Mouse (Mus musculus): ENCODE measurements at regions not wholly inside any gene's neighbourhood (a gene's known extent, or its start where the extent isn't known, plus 50 kb on each side); places are given as distances from the start of the nearest gene placed in this dataset.

GRCm38 (mm10) chr2:146565693-146566092 is 53.5 kb upstream of the Ralgapa2 start:
- DNase-seq (ENCODE audit: low read depth, low spot score) = no peak

DNA sequence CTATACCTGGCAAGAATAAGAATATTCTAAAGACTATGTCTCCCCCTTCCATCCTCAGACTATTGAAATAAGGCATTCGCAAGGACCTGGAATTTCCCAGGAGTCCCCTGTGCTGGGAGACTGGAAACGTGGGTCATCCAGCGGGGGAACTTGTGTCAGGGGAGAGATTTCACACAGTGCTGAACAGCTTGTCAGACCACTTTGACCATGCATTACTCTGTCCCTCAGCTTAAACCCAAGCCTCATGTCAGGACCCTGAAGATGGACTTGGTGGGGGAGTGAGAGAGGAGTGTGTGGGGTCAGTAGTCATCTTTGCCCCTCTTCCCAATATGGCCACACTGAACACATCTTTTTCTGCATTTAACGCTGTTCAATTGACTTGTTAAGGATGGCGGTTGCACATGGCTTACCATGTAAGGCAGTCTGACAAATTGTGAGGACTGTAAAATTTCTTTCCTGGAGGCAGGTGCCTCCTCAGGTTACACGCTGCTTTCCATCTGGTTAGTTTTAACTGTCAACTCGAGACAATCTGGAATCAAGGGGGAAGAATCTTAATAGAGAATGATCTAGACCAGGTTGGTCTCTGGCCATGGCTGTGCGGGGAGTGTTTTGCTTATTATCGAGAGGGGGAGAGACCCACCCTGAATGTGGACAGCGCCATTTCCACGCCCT is 56.2 kb upstream of the Ralgapa2 start:
- DNase-seq (ENCODE audit: low read depth, low spot score) = peak; percentile 70

DNA sequence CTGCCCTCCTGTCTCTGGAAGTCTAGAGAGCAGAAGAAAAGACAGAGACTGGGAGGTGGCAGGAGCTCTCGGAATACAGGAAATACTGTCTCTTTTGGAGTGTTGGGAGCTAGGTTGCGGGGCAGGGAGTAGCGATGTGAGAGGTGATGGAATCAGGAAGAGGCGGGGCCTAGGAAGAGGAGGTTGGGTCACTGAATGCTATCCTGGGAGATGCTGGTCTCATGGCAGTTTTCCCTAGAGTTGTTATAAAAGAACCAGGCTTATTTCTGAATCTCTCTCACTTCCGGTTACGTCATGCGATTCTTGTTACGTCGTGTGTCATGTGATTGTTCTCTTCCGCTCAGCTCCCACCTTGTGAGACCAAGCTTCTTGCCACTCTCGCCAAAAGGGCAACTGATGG is 58.9 kb upstream of the Ralgapa2 start:
- DNase-seq (ENCODE audit: low read depth, low spot score) = no peak

- no peak for DNase-seq (ENCODE audit: low read depth, low spot score)
These were observed 59.7 kb upstream of the Ralgapa2 start for GRCm38 (mm10) chr2:146571857-146572256.

DNA sequence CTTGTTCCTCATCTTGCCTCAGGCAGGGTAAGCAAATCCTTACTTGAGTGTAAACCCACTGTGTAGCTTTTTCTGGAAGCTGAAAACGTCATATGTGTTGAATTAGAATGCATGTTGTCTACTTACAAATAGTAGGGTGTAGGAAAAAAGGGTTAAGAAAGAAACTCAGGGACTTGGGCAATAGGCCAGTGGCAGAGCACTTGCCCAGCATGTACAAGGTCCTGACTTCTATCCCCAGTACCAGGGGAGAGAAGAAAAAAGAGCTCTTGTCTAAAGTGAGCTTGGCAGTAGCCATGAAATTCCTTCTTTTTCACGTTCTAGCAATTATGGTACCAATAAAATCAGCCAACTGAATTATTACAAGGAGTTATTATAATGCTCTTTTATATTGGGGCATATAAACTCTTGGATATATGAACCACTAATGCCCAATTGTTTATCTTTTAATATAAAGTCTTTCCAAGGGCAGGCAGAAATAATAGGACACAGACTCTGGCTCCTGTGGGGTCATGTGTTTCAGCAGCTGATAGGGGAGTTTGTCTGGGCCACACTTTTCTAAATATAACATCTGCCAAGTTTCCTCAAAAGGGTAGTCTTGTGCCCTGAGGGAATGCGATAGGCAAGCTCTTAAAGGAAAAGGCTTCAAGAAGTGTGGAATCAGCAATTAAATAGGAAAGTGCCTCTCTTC is 63.6 kb upstream of the Ralgapa2 start:
- no peak for DNase-seq (ENCODE audit: low read depth, low spot score)

- DNase-seq (ENCODE audit: low read depth, low spot score) = no peak
These were observed 64.3 kb upstream of the Ralgapa2 start for GRCm38 (mm10) chr2:146576298-146576905.

DNA sequence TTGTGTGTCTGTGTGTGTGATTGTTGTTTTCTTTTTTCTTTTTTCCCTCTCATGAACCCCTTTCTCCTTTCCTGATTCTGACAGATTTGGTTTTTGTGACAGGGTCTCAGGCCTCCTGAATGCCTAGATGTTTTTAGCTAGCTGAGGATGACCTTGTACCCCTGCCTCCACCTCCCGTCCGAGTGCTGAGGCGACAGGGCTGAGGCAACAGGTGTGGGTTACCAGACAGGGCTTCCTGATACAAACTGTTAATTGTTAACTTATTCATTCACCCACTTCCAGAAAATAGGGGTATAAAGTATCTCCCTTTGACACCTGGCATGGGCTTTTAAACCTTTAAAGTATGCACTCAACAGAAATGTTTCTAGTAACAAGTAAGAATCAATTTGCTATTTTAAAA is 65.0 kb upstream of the Ralgapa2 start:
- no peak for DNase-seq (ENCODE audit: low read depth, low spot score)

- DNase-seq (ENCODE audit: low read depth, low spot score) = no peak
These were observed 69.1 kb upstream of the Ralgapa2 start for GRCm38 (mm10) chr2:146581220-146581619.

- DNase-seq (ENCODE audit: low read depth, low spot score) = no peak
These were observed 71.8 kb upstream of the Ralgapa2 start for GRCm38 (mm10) chr2:146583807-146584388.

DNA sequence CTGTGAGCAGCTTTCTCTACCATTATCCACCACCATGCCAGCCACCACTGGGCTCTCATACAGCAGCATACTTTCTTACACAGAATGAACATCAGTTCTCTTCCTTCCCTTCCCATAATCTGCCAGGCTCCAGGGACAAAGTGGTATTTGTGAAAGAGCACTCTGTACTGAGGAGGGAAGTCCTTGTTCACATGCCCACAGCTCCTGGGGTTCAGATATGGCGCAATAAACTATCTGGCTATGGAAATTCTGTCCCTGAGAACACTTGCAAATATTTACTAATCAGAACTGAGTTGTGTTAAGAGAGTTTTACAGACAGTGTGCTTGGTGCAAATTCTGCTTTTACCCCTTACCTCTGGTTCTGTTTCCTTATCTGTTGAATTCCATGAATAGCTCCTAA is 74.2 kb upstream of the Ralgapa2 start:
- DNase-seq (ENCODE audit: low read depth, low spot score) = no peak

DNA sequence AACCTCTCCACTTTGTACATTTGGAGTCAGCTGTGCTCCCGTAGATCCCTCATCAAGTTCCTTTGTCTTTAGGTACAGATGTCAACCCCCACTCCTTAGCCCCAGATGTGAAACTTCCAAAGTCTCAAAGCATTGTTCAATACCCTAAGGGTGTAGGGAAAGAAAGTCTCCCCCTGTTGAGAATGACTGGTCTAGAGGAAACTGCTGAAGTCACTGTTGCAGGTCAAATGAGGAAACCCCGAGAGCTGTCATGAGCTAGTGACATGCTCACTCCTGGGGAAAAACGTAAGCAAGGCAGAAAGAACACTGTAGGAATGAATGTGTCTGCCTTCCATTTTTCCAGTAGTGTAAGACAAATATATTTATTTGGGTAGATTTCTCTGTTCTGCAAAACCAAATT is 74.8 kb upstream of the Ralgapa2 start:
- no peak for DNase-seq (ENCODE audit: low read depth, low spot score)

GRCm38 (mm10) chr2:146589860-146590259 is 77.7 kb upstream of the Ralgapa2 start:
- DNase-seq (ENCODE audit: low read depth, low spot score) = no peak

DNA sequence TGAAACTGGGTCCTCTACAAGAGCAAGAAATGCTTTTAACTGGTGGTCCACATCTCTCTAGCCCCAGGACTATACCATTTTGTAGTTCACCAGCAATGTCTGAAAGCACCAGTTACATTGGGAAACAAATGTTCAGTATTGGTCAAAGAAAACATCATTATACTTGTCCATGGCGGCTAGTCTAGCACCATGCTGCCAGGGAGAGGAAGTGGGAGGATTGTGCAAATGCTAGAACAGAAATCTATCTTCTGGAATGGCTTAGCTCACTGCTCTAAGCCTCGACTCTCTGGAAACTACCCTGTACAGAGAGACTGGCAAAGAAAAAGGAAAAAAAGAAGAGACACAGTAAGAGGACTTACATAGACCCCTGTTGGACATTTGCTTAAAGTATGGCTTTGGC is 81.1 kb upstream of the Ralgapa2 start:
- no peak for DNase-seq (ENCODE audit: low read depth, low spot score)

- DNase-seq (ENCODE audit: low read depth, low spot score) = no peak
These were observed 82.1 kb upstream of the Ralgapa2 start for GRCm38 (mm10) chr2:146594212-146594611.

- no peak for DNase-seq (ENCODE audit: low read depth, low spot score)
These were observed 83.5 kb upstream of the Ralgapa2 start for GRCm38 (mm10) chr2:146595673-146596072.

DNA sequence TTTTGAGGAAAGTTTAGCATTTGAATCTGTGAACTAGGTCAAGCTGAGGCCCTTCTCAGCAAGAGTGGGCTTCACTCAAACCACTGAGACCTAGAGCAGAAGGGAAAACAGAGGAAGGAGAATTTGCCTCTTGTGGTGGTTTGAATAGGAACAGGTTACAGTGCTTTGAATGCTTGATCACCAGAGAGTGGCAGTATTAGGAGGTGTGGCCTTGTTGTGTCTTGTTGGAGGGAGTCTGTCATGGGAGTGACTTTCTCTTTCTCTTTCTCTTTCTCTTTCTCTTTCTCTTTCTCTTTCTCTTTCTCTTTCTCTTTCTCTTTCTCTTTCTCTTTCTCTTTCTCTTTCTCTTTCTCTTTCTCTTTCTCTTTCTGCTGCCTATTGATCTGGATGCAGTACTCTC is 94.0 kb upstream of the Ralgapa2 start:
- DNase-seq (ENCODE audit: low read depth, low spot score) = no peak

GRCm38 (mm10) chr2:146610896-146611295 is 98.8 kb upstream of the Ralgapa2 start:
- DNase-seq (ENCODE audit: low read depth, low spot score) = no peak

- peak; percentile 76 for DNase-seq (ENCODE audit: low read depth, low spot score)
These were observed 99.9 kb upstream of the Ralgapa2 start for GRCm38 (mm10) chr2:146611886-146612521.

DNA sequence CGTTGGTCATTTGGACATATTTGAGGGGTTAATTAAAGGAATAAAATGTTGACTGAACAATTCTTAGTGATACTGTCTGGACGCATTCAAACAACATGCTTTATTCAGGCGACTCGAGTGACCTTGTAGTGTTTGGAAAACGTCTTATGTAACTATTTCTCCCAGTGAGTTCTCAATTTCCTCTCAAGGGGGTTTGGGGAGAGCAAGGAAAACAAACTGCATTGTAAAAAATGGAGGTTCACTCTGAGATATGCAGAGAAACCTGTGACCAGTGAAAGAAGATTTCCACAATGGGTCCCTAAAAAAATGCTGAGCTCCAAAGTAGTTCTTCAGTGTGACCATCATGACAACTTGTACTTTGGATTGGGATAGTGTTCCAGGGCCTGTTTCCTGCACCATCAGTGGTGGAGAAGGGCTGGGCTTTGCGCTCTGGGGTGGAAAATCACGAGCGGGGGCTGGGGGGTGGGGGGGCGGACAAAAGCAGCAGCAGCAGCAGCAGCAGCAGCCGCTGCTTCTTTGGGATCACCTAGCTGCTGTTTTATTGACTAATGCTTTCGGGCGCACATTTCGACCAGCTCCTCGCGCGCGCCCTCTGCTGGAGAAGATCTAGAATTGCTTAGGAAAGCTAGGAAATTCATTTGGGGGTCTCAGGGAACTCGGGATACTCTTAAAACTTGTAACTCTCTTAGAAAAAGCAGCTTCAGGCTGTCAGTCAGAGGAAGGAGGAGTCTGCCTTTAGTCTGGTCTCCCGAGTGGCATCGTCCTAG is 100.6 kb upstream of the Ralgapa2 start:
- peak; percentile 54 for DNase-seq (ENCODE audit: low read depth, low spot score)

DNA sequence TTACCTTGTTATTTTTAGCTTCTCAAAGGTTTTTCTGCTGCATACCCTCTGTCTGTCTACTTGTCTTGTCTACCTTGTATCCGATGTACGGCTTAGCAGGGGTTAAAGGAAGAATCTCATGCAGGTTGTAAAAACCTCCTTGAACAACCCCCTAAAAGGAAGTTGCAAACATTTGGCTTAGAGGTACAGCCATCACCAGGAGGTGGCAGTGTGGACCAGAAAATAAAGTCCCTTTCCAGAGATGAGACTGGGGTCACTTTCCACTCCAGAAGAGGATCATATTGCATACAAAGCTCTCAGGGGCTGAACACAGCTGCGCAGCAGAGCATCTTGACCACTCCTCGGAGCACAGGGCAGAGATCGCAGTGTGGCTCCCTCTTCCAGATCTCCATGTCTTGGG is 109.0 kb upstream of the Ralgapa2 start:
- DNase-seq (ENCODE audit: low read depth, low spot score) = peak; percentile 82

DNA sequence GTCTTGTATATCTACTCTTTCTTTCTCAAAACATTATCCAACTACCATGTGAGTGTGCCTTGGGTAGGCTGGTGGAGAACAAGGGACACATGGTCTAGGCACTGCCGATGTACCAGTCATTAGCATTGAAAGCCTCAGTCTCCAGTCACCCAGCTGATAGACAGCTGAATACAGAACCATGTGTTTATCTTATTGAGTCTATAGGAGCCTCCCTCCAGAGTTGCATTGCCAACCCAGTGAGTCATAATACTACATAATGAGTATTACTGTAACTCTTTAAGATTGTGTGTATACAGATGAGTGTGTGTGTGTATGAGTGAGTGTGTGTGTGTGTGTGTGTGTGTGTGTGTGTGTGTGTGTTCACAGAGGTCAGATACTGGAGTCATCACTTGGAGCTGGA is 110.9 kb upstream of the Ralgapa2 start:
- no peak for DNase-seq (ENCODE audit: low read depth, low spot score)

All from forelimb bud, embryonic 11.5 days (tissue).